Mouse (Mus musculus): ENCODE results near the gene Tomm70a.

Gene Tomm70a

DNA sequence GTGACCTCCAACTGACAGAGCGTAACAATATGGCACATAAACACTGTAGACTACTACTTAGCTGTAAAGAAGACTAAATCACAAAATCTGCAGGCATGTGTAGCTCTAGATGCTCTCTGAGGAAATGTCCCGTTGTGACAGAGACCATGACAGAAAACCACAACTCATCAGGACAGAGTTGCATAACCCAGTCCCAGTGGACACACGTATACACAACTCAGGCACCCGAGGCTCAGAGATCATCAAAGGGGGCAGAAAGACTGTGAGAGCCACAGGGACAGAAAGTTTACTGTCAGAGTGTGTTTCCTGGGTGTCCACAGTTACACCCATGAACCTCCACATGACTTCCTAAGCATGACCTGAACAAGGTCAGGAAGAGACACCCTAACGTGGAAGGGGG, 75.1 kb downstream of the Tomm70a start:
- DNase-seq, result no peak

DNA sequence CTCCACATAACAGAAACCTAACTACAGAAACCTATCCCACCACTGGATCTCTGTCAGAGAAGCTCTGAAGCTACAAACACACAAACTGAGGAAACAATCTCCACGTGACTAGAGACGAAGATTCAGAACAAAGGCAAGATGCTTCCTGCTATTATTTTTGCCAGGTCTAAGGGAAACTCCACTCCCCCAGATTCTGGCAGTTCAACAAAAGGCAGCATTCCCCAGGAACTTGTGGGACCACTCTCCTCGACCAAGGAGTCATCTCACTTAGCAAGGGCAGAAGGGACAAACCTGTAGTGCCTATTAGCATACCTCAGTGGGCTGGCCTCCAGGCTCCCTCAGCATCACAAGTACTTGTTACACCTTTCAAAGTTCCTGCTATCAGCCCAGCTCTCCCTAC, 75.8 kb downstream of the Tomm70a start:
- no peak for DNase-seq

Measured in thymus, postnatal 14 days (tissue).